Mouse (Mus musculus): ENCODE measurements around the gene Kif23. TPM values are rescaled to one million over a fixed set of nuclear protein-coding genes. Genes with fewer than 3 reads are reported as not detected.

Kif23 gene
- polyA plus RNA-seq (2012), result 29.1 and 38.3 TPM in 2 replicates

DNA sequence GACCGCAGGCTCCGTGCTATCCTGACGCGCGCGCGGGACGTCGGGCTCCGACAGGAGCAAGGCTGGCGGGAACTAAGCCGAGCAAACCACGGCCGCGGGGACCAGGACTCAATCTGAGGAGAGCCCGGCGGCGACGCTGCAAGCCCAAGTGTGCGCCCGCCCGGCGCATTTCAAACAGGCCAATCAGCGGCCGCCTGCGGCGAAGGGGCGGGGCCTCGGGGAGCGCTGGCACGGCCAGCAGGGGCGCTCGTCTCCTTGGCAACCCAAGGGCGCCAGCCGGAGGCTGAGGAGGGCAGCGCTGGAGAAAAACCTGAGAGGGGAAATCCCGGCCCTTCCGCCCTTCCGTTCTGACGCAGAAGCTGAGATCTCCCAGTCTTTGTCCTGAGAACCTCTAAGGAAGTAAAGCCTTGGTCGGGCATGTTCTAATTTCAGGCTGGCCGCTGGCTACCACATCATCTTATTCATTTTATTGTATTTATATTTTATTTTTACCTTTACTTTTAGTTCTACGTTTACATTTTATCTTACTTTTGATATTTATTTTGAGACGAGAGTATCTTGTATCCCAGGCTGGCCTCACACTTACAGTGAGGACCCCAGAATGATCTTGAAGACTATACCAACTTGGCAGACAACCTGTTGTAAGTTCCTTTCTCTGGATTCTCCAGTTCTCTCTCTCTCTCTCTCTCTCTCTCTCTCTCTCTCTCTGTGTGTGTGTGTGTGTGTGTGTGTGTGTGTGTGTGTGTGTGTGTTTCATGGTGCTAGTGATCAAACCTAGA lies at the start of gene Kif23:
Gene Kif23, minus strand, starts transcription at position 152 of the 779 bp plus-strand sequence.
- no peak for TF ChIP-seq GATA1 (IDR thresholded peaks at IDR 0.05; ENCODE audit: low read length)

DNA sequence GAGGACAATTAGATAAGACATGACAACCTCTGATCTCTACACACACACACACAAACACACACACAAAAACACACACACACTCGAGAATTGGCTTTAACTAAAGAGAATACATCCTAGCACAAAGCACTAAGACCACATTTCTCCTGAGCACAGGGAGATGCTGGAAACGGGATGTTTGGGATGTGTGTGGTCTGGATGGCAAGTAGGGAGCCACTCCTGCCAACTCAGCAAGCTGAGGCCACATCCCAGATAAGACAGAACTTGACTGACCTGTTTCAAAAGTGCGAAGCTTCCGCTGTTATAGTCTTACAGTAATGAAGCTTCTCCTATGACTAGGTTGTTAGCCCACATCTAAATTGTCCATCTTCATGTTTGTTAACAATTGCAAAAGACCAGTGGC lies 44.6 kb upstream of the Kif23 start:
- TF ChIP-seq GATA1 (IDR thresholded peaks at IDR 0.05; ENCODE audit: low read length), result no peak

DNA sequence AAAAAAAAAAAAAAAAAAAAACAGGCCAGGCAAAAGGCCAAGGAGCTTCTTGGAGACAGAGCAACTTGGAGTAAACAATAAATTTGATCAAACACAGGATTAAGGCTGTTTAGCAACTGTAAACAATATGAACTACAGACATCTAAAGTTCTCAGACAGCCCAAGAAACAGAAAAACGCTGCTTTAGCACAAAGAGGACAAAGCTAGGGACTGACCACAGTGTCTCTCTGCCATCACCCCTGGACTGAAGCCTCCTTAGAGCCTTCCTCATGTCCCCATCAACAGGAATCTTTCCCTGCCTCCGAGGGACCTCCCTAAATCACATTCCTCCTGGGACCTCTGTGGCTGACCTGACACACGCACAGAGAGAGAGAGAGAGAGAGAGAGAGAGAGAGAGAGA lies 44.2 kb upstream of the Kif23 start:
- no peak for TF ChIP-seq GATA1 (IDR thresholded peaks at IDR 0.05; ENCODE audit: low read length)

GRCm38 (mm10) chr9:61986055-61986454 lies 39.5 kb upstream of the Kif23 start:
- no peak for TF ChIP-seq GATA1 (IDR thresholded peaks at IDR 0.05; ENCODE audit: low read length)

GRCm38 (mm10) chr9:61985183-61985863 lies 38.7 kb upstream of the Kif23 start:
- no peak for TF ChIP-seq GATA1 (IDR thresholded peaks at IDR 0.05; ENCODE audit: low read length)

GRCm38 (mm10) chr9:61982940-61983620 lies 36.5 kb upstream of the Kif23 start:
- no peak for TF ChIP-seq GATA1 (IDR thresholded peaks at IDR 0.05; ENCODE audit: low read length)

GRCm38 (mm10) chr9:61981876-61982275 lies 35.3 kb upstream of the Kif23 start:
- no peak for TF ChIP-seq GATA1 (IDR thresholded peaks at IDR 0.05; ENCODE audit: low read length)

DNA sequence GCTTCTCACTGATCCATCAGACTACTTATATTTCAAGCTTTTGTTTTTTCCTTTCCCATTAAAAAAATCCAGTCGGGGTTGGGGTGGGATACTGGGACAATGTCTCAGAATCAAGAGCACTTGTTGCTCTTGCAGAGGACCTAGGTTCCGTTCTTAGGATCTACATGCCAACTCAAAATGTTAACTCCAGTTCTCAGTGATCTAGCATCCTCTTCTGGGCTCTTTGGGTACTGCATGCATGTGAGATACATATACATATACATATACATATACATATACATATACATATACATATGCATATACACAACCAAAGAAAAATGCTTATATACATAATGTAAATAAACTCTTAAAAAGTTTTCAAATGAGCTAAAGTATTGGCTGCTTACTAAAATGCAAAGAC lies 33.4 kb upstream of the Kif23 start:
- no peak for TF ChIP-seq GATA1 (IDR thresholded peaks at IDR 0.05; ENCODE audit: low read length)

DNA sequence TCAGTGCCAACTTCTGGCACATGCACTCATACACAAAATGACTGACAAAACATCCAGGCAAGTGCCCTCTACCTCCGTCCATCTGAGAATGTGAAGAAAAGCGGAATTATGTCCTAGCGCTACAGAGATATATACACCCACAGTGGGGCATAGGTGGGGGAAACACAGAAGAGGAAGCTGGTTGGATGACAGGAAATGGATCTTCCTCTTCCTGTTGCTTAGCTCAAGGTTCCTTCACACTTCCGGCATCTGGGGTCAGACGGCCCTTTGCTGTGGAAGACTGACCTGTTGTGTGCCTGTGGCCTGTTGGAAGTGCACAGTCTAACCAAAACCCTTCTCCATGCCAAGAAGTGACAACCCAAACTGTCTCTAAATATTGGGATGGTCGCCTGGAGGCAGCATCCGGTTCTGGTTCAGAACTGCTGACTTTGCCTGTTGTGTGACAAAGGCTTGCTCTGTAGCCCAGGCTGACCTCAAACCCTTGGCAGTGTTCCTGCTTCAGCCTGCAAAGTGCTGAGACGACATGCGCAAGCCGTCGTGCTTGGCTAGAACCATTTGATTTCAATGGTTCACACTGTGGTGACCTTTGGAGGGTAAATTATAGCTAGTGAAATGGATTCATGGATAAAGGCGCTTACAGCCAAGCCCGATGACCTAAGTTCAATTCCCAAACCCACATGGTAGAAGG lies 30.8 kb upstream of the Kif23 start:
- TF ChIP-seq GATA1 (IDR thresholded peaks at IDR 0.05; ENCODE audit: low read length), result no peak

DNA sequence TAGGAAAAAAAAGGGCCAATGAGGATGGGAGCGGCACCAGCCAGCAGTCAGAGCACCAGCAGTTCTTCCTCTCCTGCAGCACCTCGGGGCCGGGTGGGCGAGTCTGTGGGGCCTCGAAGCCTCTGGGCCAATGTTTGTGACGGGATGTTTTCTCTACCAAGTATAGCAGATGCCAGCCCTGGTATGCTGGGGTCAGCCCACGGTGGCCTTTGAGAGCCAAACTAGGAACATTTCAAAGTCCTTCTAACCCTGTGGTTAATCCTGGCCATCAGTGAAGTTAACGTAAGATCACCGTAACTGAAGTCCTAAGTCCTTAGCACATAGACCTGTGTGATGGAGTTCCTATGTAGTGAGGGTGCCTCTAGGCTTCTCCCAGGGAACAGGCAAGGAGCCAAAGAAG lies 25.5 kb upstream of the Kif23 start:
- no peak for TF ChIP-seq GATA1 (IDR thresholded peaks at IDR 0.05; ENCODE audit: low read length)

DNA sequence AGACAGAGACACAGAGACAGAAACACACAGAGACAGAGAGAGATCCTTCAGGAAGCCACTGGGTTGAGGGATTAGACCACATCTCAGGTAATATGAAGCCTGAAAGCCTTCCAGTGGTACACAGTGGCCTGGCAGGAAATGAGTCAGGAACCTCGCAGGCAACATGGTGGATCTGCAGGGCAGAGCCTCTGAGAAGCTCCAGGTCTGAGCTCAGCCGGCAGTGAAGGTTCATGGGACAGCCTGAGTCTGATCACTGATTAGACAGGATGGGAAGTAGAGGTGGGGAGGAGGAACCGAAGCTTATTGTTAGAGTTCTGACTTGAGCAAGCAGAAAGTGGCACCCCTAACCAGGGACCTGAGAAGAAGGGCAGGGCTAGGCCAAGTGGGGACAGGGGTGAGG lies 24.5 kb upstream of the Kif23 start:
- no peak for TF ChIP-seq GATA1 (IDR thresholded peaks at IDR 0.05; ENCODE audit: low read length)

DNA sequence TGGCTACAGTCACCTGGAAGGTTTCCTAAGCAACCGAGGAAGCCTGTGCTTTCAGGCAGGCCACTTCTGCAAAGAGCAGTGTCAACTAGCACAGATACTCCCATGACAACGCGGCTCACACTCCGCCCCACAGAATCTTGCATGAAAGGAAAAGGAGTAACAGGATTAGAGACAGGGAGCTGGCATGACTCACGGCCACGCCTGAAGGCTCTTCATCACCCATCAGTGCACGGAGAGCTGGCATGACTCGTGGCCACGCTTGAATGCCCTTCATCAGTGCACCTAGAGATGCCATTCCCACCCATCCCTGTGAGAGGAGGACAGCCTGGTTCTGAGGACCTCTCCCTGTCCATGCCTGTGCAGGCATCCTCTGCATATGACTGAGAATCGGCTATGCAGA lies 20.8 kb upstream of the Kif23 start:
- TF ChIP-seq GATA1 (IDR thresholded peaks at IDR 0.05; ENCODE audit: low read length), result no peak

DNA sequence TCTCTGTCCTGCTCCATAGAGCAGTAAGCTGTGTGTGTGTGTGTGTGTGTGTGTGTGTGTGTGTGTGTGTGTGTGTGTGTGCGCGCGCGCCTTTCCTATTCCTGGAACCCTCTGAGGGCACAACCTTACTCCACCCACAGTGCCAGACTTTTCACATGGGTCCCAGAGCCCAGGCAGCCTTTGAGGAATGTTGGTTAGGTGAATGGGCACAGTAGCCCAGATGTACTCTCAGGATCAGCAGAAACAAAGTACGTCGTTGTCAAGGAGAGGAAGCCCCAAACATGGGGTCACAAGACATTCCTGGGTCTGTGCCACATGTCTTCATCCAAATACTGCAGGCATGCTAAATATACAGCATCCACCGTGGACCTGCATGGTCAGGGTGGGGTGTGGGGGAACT lies 19.4 kb upstream of the Kif23 start:
- TF ChIP-seq GATA1 (IDR thresholded peaks at IDR 0.05; ENCODE audit: low read length), result no peak

- no peak for TF ChIP-seq GATA1 (IDR thresholded peaks at IDR 0.05; ENCODE audit: low read length)
Observed at GRCm38 (mm10) chr9:61965411-61965930, 18.9 kb upstream of the Kif23 start.

DNA sequence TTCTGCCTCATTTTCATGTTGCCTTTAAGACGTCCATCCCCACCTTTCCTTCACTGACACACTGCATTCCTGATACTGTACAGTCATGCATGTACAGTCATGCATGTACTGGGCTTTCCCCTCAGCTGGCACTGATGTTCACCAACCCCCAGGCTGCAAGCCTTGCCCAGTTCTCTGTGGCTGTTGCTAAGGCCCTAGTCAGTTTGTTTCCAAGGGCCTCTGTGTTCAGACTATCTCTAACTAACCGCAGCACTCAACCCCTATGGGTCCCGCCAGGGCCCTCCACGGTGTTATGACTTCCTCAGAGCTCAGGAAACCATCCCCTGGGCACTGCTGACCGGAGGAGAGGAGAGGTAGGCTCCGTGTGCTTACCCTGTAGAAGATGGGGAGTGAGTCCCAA lies 16.8 kb upstream of the Kif23 start:
- no peak for TF ChIP-seq GATA1 (IDR thresholded peaks at IDR 0.05; ENCODE audit: low read length)

GRCm38 (mm10) chr9:61961181-61961580 lies 14.6 kb upstream of the Kif23 start:
- no peak for TF ChIP-seq GATA1 (IDR thresholded peaks at IDR 0.05; ENCODE audit: low read length)

Data from G1E-ER4 (cell line).